Mouse (Mus musculus) liver (tissue): ENCODE measurements around the gene Tap1.
"Not testable (repeated sequence)": the region's sequence is repeated elsewhere in the genome, so short reads cannot be mapped to it uniquely, and the experiment has no call there.

Experiments used
- DNase-seq: peaks from one replicate; pipeline ENCODE4 v3.0.0-alpha.2; 2020; ENCODE audit warnings: mixed read lengths

Gene Tap1

GRCm38 (mm10) chr17:34204303-34205010 is 17.1 kb downstream of the Tap1 start:
- DNase-seq: peak; percentile 88

GRCm38 (mm10) chr17:34205021-34205745 is 17.8 kb downstream of the Tap1 start:
- peak; percentile 18 for DNase-seq

GRCm38 (mm10) chr17:34205746-34206176 is 18.4 kb downstream of the Tap1 start:
- DNase-seq: peak; percentile 22

GRCm38 (mm10) chr17:34206731-34207130 is 19.4 kb downstream of the Tap1 start:
- DNase-seq: no peak

GRCm38 (mm10) chr17:34207456-34207855 is 20.1 kb downstream of the Tap1 start:
- DNase-seq: no peak

- no peak for DNase-seq
These were observed 20.5 kb downstream of the Tap1 start for GRCm38 (mm10) chr17:34207866-34208265.

- no peak for DNase-seq
These were observed 21.1 kb downstream of the Tap1 start for GRCm38 (mm10) chr17:34208421-34208820.

- DNase-seq: peak; percentile 30
These were observed 22.3 kb downstream of the Tap1 start for GRCm38 (mm10) chr17:34209680-34210079.

GRCm38 (mm10) chr17:34210599-34210998 is 23.2 kb downstream of the Tap1 start:
- DNase-seq: peak; percentile 50

- no peak for DNase-seq
These were observed 24.5 kb downstream of the Tap1 start for GRCm38 (mm10) chr17:34211746-34212365.

GRCm38 (mm10) chr17:34213936-34214335 is 26.6 kb downstream of the Tap1 start:
- DNase-seq: no peak

- DNase-seq: no peak
These were observed 27.8 kb downstream of the Tap1 start for GRCm38 (mm10) chr17:34215176-34215575.

GRCm38 (mm10) chr17:34217216-34217928 is 30.0 kb downstream of the Tap1 start:
- DNase-seq: no peak

GRCm38 (mm10) chr17:34217986-34218385 is 30.6 kb downstream of the Tap1 start:
- DNase-seq: no peak

- no peak for DNase-seq
These were observed 31.3 kb downstream of the Tap1 start for GRCm38 (mm10) chr17:34218675-34219074.

- not testable (repeated sequence) for DNase-seq
These were observed 31.7 kb downstream of the Tap1 start for GRCm38 (mm10) chr17:34219096-34219495.

GRCm38 (mm10) chr17:34219801-34220200 is 32.4 kb downstream of the Tap1 start:
- DNase-seq: not testable (repeated sequence)

- not testable (repeated sequence) for DNase-seq
These were observed 33.0 kb downstream of the Tap1 start for GRCm38 (mm10) chr17:34220401-34220800.

GRCm38 (mm10) chr17:34224816-34225215 is 37.5 kb downstream of the Tap1 start:
- DNase-seq: no peak

- no peak for DNase-seq
These were observed 38.1 kb downstream of the Tap1 start for GRCm38 (mm10) chr17:34225426-34225825.

- not testable (repeated sequence) for DNase-seq
These were observed 38.6 kb downstream of the Tap1 start for GRCm38 (mm10) chr17:34225911-34226310.

- not testable (repeated sequence) for DNase-seq
These were observed 43.6 kb downstream of the Tap1 start for GRCm38 (mm10) chr17:34230971-34231370.

GRCm38 (mm10) chr17:34232021-34232420 is 44.7 kb downstream of the Tap1 start:
- not testable (repeated sequence) for DNase-seq
